Mouse (Mus musculus) thymus, postnatal 36 days (tissue): ENCODE data around the gene Olfr766-ps1.
"Not testable (repeated sequence)": the region's sequence is repeated elsewhere in the genome, so short reads cannot be mapped to it uniquely, and the experiment has no call there.

Experiments
- DNase-seq, 2 experiments: peaks; one replicate each; pipeline ENCODE4 v3.0.0; 2022; ENCODE audit warnings: mixed read lengths in 2 of 2

Olfr766-ps1 gene

DNA sequence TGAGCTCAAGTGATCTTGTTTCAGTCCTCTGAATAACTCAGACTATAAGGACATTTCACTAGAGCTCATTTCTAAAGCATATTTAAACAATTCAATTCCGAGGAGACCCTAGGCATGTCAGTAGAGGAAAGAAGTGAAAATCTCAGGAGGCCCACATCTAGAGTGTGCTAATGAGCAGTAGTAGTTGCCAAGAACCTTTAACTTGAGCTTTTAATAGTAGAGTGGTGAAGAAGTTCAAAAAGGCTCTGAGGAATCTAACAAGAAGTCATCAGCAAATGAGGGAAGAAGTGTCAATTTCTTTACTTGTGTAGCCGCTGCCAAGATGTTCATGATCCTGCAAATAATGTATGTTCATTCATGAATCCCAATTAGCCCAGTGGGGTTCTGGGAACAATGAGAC is at the start of gene Olfr766-ps1:
Gene Olfr766-ps1, minus strand, starts transcription at position 101 of the 400 bp plus-strand sequence.
- no peak for DNase-seq

DNA sequence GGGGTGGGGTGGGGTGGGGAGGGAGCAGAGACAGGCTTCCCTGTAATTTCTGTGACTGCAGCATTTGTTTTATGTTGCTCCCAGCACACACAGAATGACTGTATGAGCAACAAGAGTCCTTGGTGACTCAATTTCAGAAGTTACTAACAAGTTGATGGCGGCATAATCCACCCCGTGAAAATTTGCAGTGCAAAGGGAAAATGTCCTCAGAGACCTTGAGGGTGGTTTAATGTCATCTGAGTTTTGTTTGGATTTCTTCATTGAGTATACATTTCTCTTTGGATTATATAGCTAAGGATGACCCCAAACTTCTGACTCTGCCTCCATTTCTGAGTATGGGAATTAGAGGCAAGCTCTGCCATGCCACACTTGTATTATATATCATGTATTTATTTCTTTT is 49.0 kb upstream of the Olfr766-ps1 start, which contains the start of gene Olfr769:
Gene Olfr769, minus strand, starts transcription at position 101 of the 400 bp plus-strand sequence.
- no peak for DNase-seq

DNA sequence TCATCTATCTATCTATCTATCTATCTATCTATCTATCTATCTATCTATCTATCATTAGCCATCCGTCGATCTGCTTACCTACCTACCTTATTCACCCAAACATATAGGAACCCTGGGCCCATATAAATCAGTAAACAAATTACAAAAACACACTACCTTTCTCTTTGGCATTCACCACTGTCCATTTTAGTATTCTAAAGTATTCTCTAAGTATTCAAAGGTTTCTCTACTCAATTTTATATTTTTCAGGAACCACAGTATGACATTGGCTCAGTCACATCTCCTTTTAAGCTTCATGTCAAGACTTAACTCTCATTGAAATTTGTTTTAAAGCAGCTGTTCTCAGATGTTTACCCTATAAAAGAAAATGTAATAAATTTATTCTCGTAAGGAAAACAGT is 46.4 kb upstream of the Olfr766-ps1 start:
- DNase-seq, result no peak

DNA sequence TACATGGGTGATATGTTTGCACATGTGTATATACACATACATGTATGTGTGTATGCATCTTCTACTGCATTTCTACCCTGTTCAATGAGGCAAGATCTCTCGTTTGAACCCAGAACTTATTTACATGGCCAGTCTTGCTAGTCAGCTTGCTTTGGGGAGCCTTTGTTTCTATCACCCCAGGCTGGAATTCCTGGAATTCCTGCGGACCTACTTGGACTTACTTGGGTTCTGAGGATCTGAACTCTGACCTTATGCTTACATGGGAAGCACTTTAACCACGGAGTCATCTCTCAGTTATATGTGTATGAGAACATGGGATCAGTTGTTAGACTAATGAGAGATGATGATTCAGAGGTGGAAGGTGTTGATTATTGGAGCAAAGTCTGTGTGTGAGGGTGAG is 32.5 kb upstream of the Olfr766-ps1 start:
- no peak for DNase-seq

DNA sequence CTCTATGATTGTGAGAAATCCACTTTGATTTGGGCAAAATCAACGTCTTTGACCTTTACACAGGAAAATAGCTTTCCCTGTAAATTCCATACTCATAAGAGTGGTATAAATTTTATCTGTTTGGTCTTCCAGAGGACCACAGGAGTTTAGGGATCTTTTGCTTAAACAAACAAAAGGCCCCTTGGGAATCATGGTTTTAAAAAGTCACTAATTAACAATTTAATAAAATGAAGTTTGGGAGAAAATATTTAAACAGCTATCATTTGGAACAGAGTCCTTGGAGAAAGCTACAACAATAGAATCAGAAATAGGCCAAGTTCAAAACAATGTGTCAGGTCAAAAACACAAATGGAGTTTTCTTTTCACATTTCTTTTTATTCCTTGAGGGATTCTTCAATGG is 30.5 kb upstream of the Olfr766-ps1 start, which contains the start of gene Olfr768:
Gene Olfr768, minus strand, starts transcription at position 101 of the 400 bp plus-strand sequence.
- no peak for DNase-seq

DNA sequence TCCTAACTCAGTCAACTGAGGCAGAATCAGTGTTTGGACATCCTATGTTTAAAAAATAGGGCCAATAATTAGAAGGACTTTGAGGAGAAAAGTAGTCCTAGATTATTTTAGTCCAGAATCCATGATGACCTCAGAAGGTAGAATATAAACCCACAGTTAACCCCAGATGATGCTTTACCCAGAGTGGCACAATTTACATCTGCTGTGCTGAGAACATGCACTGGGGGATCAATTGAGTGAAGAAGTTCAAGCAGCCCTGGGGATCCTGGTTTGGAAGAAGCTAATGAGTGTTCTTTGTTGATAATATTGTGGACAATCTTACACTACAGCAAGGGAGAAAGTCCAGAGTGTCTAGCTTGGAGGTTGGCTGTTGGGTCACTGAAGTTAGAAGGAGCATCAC is 14.0 kb upstream of the Olfr766-ps1 start, which contains the start of gene Olfr767:
Gene Olfr767, minus strand, starts transcription at position 101 of the 400 bp plus-strand sequence.
- not testable (repeated sequence) for DNase-seq

DNA sequence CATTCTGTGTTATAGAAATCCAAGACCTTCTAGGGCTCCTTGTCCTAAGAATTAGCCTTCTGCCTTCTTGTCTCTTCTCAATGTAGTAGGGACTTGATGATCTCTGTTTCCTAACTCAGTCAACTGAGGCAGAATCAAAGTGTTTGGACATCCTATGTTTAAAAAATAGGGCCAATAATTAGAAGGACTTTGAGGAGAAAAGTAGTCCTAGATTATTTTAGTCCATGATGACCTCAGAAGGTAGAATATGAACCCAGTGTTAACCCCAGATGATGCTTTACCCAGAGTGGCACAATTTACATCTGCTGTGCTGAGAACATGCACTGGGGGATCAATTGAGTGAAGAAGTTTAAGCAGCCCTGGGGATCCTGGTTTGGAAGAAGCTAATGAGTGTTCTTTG is 18.9 kb downstream of the Olfr766-ps1 start, which contains the start of gene Olfr765:
Gene Olfr765, minus strand, starts transcription at position 101 of the 400 bp plus-strand sequence.
- not testable (repeated sequence) for DNase-seq

DNA sequence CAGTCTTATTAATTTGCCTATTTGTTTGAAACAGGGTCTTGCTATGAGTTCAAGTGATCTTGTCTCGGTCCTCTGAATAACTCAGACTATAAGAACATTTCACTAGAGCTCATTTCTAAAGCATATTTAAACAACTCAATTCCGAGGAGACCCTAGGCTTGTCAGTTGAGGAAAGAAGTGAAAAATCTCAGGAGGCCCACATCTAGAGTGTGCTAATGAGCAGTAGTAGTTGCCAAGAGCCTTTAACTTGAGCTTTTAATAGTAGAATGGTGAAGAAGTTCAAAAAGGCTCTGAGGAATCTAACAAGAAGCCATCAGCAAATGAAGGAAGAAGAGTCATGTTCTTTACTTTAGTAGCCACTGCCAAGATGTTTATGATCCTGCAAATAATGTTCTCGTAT is 29.0 kb downstream of the Olfr766-ps1 start, which contains the start of gene Olfr764-ps1:
Gene Olfr764-ps1, minus strand, starts transcription at position 101 of the 400 bp plus-strand sequence.
- DNase-seq, result no peak

DNA sequence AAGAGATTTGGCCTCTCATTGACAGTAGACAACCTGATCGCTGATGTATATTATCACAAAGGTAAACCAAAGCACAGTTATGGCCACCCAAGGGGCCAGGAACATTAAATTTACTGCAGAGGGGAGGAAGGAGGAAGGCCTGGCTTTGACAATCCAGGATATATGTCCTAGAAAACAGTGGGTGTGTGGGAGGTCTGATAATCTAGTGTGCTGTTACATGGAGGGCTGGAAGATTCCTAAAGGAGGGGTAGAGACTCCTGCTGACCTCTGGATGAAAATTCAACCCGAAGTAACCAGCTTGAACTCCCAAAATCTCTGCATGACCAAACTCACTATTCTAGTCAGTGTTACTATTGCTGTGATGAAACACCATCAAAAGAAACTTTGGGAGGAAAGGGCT is 40.4 kb downstream of the Olfr766-ps1 start:
- no peak for DNase-seq

DNA sequence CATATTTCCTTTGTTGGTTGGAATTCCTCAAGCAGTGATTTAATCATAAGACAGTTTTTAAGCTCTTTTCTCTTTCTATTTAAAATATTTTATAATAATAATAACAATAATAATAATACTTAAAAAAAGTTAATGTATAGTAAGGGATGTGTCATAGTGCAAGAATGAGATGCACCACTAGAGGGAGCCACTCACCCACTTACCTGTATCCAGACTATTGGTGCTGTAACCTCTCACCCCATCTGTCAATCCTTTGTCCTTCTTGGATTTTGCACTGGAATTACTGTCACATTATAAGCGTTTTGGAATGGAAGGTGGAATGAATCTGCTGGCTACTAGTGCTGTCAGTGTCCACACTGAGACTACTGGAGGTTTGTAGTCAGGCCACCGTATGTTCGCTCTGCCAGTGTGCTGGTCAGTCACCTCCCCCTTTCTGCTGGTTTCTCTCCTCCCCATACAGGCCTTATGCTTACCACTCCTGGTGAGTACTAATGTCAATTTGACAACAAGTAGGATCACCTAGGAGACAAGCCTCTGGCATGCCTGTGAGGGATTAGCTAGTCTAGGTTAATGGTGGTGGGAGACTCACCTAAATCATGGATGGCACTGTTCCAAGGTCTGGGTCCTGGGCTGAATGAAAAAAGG is 42.6 kb downstream of the Olfr766-ps1 start:
- DNase-seq, result peak; percentile 15 to 18

DNA sequence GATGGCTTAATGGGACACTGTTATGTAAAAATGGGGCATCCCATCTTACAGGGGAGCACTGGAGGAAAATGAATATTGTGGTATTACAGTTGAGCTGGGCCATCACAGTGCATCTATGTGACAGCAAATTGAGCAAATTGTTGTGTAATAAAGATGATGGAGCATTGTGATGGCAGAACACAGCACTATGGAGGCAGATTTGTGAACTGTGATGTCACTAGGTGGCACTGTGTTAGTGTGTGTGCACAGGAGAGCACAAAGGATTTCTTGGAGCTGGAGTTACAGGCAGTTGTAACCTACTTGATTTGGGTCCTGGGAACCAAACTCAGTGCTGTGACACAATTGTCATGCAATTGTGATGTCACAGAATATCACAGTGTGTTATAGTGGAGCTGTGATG is 45.5 kb downstream of the Olfr766-ps1 start:
- no peak for DNase-seq

DNA sequence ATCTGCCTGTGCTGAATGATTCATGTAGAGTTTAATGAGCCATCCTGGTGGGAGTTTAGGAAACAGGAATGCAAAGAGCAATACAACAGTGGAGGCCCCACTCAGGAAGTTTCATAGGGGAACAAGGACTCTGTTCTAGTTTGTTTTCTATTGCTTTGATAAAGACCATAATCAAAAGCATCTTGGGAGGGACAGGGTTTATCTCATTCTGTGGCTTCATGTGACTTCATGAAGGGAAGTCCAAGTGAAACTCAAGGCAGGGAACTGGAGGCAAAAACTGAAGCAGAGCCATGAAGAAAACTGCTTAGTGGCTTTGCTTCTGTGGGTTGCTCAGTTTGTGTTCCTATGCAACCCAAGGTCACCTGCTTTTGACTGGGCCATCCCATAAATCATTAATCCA is 54.3 kb downstream of the Olfr766-ps1 start:
- no peak for DNase-seq
